Mouse (Mus musculus) bone marrow macrophage, adult 2 months (primary cell): Measurements from ENCODE around the gene Ppp1r11.

Experiments
- CTCF ChIP-seq: IDR thresholded peaks from 2 replicates; pipeline ENCODE4 v1.5.1; 2012; ENCODE audit warnings: low read depth, mild to moderate bottlenecking, low read length, moderate library complexity
- POLR2A ChIP-seq: IDR thresholded peaks from 2 replicates; pipeline ENCODE4 v1.6.1; 2012; ENCODE audit warnings: mild to moderate bottlenecking, low read depth, low read length, borderline replicate concordance

- TF ChIP-seq POLR2A (no peak), CTCF (no peak)
These were observed 41.7 kb downstream of the Ppp1r11 start for GRCm38 (mm10) chr17:36909802-36910201.
